Mouse (Mus musculus) stomach, postnatal 0 days (tissue): ENCODE measurements around the gene Ccnk.

Source experiments
- CTCF ChIP-seq: IDR thresholded peaks from 2 replicates; pipeline ENCODE4 v1.5.1; 2016; ENCODE audit warnings: antibody characterized with exemption, low read depth, mild to moderate bottlenecking, moderate library complexity
- EP300 ChIP-seq: optimal IDR thresholded peaks from 2 replicates; pipeline ENCODE3; 2016; ENCODE audit warnings: antibody characterized with exemption

GRCm38 (mm10) chr12:108133181-108133580, 46.2 kb upstream of the Ccnk start:
- no peak for TF ChIP-seq CTCF
- no peak for TF ChIP-seq EP300
